In the genomic region with DNA sequence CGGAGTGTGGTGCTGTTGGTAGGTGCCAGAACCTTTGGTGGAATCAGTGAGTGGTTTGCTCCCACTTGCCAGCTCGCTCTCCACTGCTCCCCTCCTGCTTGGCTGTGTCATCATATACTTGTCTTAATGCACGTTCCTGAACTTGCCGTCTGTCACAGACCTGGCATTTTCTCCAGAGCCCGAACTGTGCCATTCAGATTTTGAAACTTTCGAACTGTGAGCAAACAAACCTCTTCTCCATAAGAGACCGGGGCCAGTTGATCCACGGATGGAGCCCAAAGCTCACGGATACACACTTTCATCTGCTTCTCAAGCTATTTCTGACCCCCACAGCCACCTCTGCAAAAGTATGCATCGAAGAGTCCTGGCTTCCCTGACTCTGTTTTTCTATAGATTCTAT, we compare ENCODE assay signal across 18 mouse cellular contexts.
DNase-seq lines count a peak whose midpoint lies in the region; ATAC-seq and TF ChIP-seq lines count a peak whose summit lies in the region.
"Had no signal": no experiment of that assay in that cellular context is flagged by ENCODE, and none has a peak within 500 bp of the region (broad histone marks: within the 10 kb centered on the region; RNA-seq: fewer than 3 reads in every experiment).

No protein-coding gene starts in this region.

- H3K4me2 ChIP-seq in liver, embryonic 11.5 days, result no peak overlapping the region

- peaks cover 16% of the 10 kb centered on the region for H3K4me1 ChIP-seq in liver, adult 2 months (ENCODE audit: control insufficient read depth, insufficient read depth, low read length)
- H3K4me1 ChIP-seq in liver, embryonic 11.5 days (replicated peaks; ENCODE audit: control insufficient read depth, insufficient read depth, low read length), result no peaks in the 10 kb centered on the region

- peak; percentile 92 for DNase-seq in liver, adult 2 months (ENCODE audit: extremely low read depth, low read depth, low spot score)
- no peak for DNase-seq in liver, embryonic 11.5 days (ENCODE audit: low spot score)
- DNase-seq: adrenal gland, adult 2 months; adrenal gland, adult 8-10 months; adrenal gland, postnatal 10 days; adrenal gland, postnatal 14 days; adrenal gland, postnatal 25 days; adrenal gland, postnatal 36 days; B cell, adult 2 months; cerebellum, adult 11 months; cerebellum, adult 11-12 months; cerebellum, adult 18-20 months; cerebellum, adult 2 months had no signal

- TF ChIP-seq CTCF in liver, adult 2 months (IDR thresholded peaks at IDR 0.05; ENCODE audit: low read depth, low read length), result no peak

- no peaks in the 10 kb centered on the region for H3K27me3 ChIP-seq in liver, adult 2 months (ENCODE audit: control insufficient read depth, insufficient read depth, low read length)
- H3K27me3 ChIP-seq in liver, embryonic 11.5 days (replicated peaks; ENCODE audit: control insufficient read depth, insufficient read depth, low read length), result no peaks in the 10 kb centered on the region
- H3K27me3 ChIP-seq: CH12.LX, Patski had no signal

- no peaks in the 10 kb centered on the region for H3K36me3 ChIP-seq in liver, adult 2 months (ENCODE audit: control insufficient read depth, insufficient read depth, low read length)
- no peaks in the 10 kb centered on the region for H3K36me3 ChIP-seq in liver, embryonic 11.5 days (ENCODE audit: control insufficient read depth, insufficient read depth, low read length)
- H3K36me3 ChIP-seq: G1E had no signal

- 21% methylated on average over 10 of the region's 10 CpGs for WGBS in liver, adult 2 months
- 84% methylated on average over 10 of the region's 10 CpGs for WGBS in liver, embryonic 11.5 days

- TF ChIP-seq POLR2A in liver, adult 2 months (IDR thresholded peaks at IDR 0.05; ENCODE audit: extremely low read depth, insufficient read depth, low read length), result no peak

- peak overlapping the region; percentile 45; the same call in 1 of the 2 replicates for H3K9ac ChIP-seq in liver, adult 2 months (ENCODE audit: low read depth, low read length)
- H3K9ac ChIP-seq in liver, embryonic 11.5 days (ENCODE audit: low read depth, low read length), result no peak overlapping the region

- ATAC-seq in liver, embryonic 11.5 days (replicated peaks; ENCODE audit: low FRiP score), result no peak
- ATAC-seq: activated CD4-positive, CD25-positive, alpha-beta regulatory T cell, adult 4 months; CD4-positive, CD25-positive, alpha-beta regulatory T cell, adult 4 months; Patski had no signal

- peaks cover 3% of the 10 kb centered on the region; the same call in 1 of the 2 replicates for H3K9me3 ChIP-seq in liver, embryonic 11.5 days (ENCODE audit: control insufficient read depth, low read length)
- H3K9me3 ChIP-seq: G1E had no signal

- H3K79me2 ChIP-seq in liver, adult 2 months (ENCODE audit: control insufficient read depth, insufficient read depth, low read length), result no peaks in the 10 kb centered on the region

- no peak overlapping the region for H3K4me3 ChIP-seq in liver, adult 2 months (ENCODE audit: insufficient read depth, low read depth, low read length)
- H3K4me3 ChIP-seq in liver, embryonic 11.5 days (ENCODE audit: low read depth, low read length), result no peak overlapping the region

- H3K27ac ChIP-seq in liver, adult 2 months (replicated peaks; ENCODE audit: insufficient read depth, low read depth, low read length), result peak overlapping the region; percentile 94
- H3K27ac ChIP-seq in liver, embryonic 11.5 days (ENCODE audit: low read depth, low read length), result no peak overlapping the region
